Mouse (Mus musculus) limb, embryonic 10.5 days (tissue): ENCODE measurements at regions not wholly inside any gene's neighbourhood (a gene's known extent, or its start where the extent isn't known, plus 50 kb on each side); places are given as distances from the start of the nearest gene placed in this dataset.

ENCODE experiments used
- DNase-seq: peaks from one replicate; pipeline ENCODE4 v3.0.0-alpha.2; 2017; ENCODE audit warnings: low spot score
- H3K27ac ChIP-seq: fragments of 300-500 bp; sonication (generic); 2 replicates; pipeline ENCODE4 v1.5.1; 2016; ENCODE audit warnings: mild to moderate bottlenecking
- H3K27me3 ChIP-seq: fragments of 300-500 bp; sonication (generic); 2 replicates; pipeline ENCODE4 v1.6.1; 2016; ENCODE audit warnings: low read depth, mild to moderate bottlenecking; ENCODE audit not compliant: poor library complexity, severe bottlenecking
- H3K36me3 ChIP-seq: fragments of 300-500 bp; sonication (generic); 2 replicates; pipeline ENCODE4 v1.6.1; 2016; ENCODE audit warnings: mild to moderate bottlenecking, moderate library complexity
- H3K4me1 ChIP-seq: fragments of 300-500 bp; sonication (generic); 2 replicates; pipeline ENCODE4 v1.6.1; 2016
- H3K4me3 ChIP-seq: fragments of 300-500 bp; sonication (generic); 2 replicates; pipeline ENCODE4 v1.5.1; 2016; ENCODE audit warnings: mild to moderate bottlenecking, moderate library complexity
- H3K9me3 ChIP-seq: fragments of 300-500 bp; sonication (generic); replicated peaks from 2 replicates; pipeline ENCODE4 v1.6.1; 2016; ENCODE audit warnings: mild to moderate bottlenecking
- WGBS: fragments of 180-500 bp; shearing (Covaris S2); methylation state at CpG from one replicate; pipeline ENCODE4 v1.1.7; 2016; 5-methylcytosine and 5-hydroxymethylcytosine counted together

DNA sequence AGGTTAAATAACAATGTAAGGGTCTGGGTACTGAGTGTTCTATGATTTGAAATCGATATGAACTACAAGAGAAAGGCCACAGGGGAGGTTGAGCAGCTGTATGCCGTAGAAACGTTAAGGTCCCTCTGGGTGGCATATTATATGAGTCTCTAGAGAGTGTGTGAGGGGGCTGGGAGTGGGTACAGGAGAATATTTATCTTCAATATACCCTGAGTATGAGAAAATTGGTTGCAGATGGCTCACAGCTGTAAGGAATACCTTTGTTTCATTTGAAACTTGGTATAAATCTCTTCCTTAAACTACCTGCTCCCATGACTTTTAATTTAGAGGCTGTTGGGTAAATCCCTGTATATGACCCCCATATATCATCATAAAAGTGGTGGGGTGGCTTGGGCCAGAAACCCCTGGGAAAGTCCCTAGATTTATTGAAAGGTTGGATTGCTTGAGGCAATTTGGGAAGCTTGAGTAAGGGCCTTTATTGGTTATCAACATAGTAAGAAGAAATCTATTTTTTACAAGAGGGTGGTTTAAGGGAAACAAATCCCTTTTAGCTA is 128.7 kb upstream of the Prkg2 start:
- H3K4me1 ChIP-seq = peaks cover 53% of the 10 kb centered on the region
- H3K36me3 ChIP-seq = no peaks in the 10 kb centered on the region
- peak; percentile 43 for DNase-seq
- WGBS = 24% methylated on average over 3 of the region's 3 CpGs
- H3K27ac ChIP-seq = peak overlapping the region; percentile 46; the same call in 1 of the 2 replicates
- no peak overlapping the region for H3K4me3 ChIP-seq
- no peaks in the 10 kb centered on the region for H3K27me3 ChIP-seq
- no peaks in the 10 kb centered on the region for H3K9me3 ChIP-seq

DNA sequence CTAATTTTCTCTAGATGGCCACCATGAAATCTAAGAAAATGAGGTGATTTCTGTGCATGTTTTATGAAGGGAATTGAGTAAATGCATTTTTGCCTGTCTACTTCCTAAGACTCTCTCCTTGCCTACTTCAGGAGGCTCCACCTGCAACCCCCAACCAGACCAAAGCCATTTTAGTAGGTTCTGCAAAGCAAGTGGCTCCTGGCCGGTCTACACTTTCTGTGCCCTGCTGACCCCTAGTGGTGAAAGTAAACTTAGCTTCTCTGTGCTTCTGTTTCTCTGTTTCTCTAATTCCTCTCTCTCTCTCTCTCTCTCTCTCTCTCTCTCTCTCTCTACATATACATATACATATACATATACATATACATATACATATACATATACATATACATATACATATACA is 120.8 kb upstream of the Prkg2 start:
- peaks cover 12% of the 10 kb centered on the region; the same call in 1 of the 2 replicates for H3K27me3 ChIP-seq
- no peaks in the 10 kb centered on the region for H3K9me3 ChIP-seq
- peak; percentile 44 for DNase-seq
- no peaks in the 10 kb centered on the region for H3K36me3 ChIP-seq
- H3K4me3 ChIP-seq = no peak overlapping the region
- WGBS = 4% methylated on average over 1 of the region's 1 CpGs
- 0 out of 2 replicates have a peak, but pooled peaks cover 4% of the 10 kb centered on the region for H3K4me1 ChIP-seq
- no peak overlapping the region for H3K27ac ChIP-seq

DNA sequence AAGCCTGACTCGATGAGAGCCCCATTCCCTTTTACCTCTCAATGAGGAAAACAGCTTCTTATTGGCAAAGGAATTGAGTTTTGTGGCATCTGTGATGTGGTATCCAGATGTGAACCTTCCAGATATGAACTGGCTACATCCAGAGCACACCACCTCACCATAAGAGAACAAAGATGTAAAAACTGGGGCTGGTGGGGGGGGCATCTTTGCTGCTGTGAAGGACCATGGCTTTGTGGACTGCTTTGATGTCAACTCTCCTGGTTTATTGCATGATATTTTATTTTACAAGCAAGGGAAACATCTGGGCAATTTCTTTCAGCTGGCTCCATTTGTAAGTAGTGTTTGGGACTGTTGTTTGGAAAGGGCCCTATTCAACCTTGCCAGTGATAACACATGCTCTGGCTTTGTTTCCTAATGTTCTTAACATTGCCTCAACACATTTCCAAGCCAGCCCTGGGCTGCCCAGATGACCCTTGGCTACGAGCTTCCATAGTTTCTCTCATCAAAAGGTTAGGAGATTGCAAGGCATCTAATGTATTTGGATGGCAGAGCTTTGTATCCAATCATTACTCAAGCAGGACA is 116.2 kb upstream of the Prkg2 start:
- H3K27ac ChIP-seq = no peak overlapping the region
- H3K27me3 ChIP-seq = peaks cover 7% of the 10 kb centered on the region; the same call in 1 of the 2 replicates
- H3K9me3 ChIP-seq = no peaks in the 10 kb centered on the region
- no peaks in the 10 kb centered on the region for H3K36me3 ChIP-seq
- H3K4me3 ChIP-seq = no peak overlapping the region
- WGBS = 74% methylated on average over 2 of the region's 2 CpGs
- H3K4me1 ChIP-seq = no peaks in the 10 kb centered on the region
- DNase-seq = no peak

DNA sequence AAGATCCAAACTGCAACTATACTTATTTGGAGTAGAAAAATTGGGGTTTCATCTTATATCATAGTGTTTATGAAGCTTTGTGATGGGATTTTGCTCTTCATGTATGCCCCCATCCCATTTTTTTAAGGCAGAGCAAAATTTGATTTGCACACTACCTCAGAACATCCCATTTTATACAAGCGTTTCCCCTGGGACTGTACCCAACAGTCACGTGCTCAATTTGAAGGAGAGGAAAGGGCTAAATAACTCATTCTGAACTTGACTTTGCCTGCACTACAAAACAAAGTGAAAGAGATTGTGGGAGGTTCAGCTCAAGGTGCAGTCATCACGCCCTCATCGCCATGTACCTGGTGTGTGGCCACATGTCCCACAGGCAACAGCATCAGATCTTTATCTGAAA is 115.1 kb upstream of the Prkg2 start:
- DNase-seq = no peak
- Histone ChIP-seq H3K4me3 (no peak overlapping the region), H3K27me3 (peaks cover 5% of the 10 kb centered on the region; the same call in 1 of the 2 replicates), H3K9me3 (no peaks in the 10 kb centered on the region), H3K36me3 (no peaks in the 10 kb centered on the region), H3K4me1 (no peaks in the 10 kb centered on the region), H3K27ac (no peak overlapping the region)
- 94% methylated on average over 4 of the region's 4 CpGs for WGBS

DNA sequence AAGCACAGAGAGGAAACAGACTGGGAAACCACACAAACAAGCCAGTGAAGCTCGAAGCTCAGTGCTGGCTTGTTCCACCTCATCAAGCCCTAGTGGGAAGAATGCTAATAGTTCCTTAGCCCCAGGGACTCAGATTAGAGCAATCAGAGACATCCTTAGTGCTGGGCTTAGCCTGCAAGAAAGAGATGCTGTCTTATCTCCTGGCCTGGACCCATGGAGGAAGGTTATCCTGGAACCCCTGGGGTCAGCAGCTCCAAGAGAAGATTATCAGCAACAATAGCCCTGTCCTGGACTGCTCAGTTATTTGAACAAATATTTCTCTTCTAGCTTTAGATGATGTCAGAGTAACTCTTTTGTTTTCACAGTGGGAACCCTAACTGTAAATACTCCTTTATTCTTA is 112.8 kb upstream of the Prkg2 start:
- Histone ChIP-seq H3K27ac (no peak overlapping the region), H3K36me3 (no peaks in the 10 kb centered on the region), H3K27me3 (0 out of 2 replicates have a peak, but pooled peaks cover 3% of the 10 kb centered on the region), H3K4me1 (no peaks in the 10 kb centered on the region), H3K9me3 (no peaks in the 10 kb centered on the region), H3K4me3 (no peak overlapping the region)
- 52% methylated on average over 1 of the region's 1 CpGs for WGBS
- DNase-seq = no peak

DNA sequence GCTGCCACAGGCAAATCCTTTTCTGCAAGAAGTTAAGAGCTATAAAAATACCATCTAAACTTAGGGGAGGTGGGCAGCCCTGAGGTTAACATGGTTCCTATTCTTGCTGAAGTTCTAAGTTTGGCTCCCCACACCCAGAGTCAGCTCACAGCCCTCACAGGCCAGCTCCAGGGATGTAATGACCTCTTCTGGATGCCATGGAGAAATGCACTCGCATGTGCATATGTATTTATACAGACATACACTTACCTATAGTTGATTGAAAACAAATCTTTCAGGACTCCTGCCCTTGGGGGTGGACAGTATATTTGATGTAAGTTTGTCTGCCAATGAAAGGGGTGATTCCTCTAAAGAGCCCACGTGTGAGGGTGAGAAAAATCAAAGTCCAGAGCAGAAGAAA is 95.5 kb upstream of the Prkg2 start:
- Histone ChIP-seq H3K4me1 (no peaks in the 10 kb centered on the region; the same call in 1 of the 2 replicates), H3K9me3 (no peaks in the 10 kb centered on the region), H3K36me3 (no peaks in the 10 kb centered on the region), H3K27ac (no peak overlapping the region), H3K4me3 (no peak overlapping the region), H3K27me3 (no peaks in the 10 kb centered on the region)
- whole genome bisulfite sequencing = 71% methylated on average over 2 of the region's 2 CpGs
- no peak for DNase-seq

DNA sequence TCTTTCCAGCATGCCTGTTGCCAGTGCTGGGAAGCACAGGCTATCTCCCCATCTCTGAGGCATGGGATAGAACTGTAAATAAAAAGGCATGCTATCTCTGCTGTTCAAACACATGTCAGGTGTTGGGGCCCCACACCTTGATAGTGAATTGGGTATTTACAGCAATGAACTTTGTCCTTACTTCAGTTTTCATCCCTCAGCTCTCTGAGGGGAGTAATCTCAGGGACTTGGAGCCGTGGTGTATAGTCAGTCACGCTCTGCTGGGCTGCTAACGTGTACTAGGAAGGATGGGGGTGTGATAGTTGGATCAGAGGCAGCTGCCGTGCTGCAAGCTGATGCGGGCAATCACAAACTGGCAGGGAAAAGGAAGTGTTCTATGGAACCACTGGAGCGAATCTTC is 91.5 kb upstream of the Prkg2 start:
- H3K4me3 ChIP-seq = no peak overlapping the region
- H3K27ac ChIP-seq = no peak overlapping the region
- H3K27me3 ChIP-seq = no peaks in the 10 kb centered on the region
- no peaks in the 10 kb centered on the region for H3K9me3 ChIP-seq
- WGBS = 85% methylated on average over 6 of the region's 6 CpGs
- no peaks in the 10 kb centered on the region; the same call in 1 of the 2 replicates for H3K4me1 ChIP-seq
- H3K36me3 ChIP-seq = no peaks in the 10 kb centered on the region
- no peak for DNase-seq

DNA sequence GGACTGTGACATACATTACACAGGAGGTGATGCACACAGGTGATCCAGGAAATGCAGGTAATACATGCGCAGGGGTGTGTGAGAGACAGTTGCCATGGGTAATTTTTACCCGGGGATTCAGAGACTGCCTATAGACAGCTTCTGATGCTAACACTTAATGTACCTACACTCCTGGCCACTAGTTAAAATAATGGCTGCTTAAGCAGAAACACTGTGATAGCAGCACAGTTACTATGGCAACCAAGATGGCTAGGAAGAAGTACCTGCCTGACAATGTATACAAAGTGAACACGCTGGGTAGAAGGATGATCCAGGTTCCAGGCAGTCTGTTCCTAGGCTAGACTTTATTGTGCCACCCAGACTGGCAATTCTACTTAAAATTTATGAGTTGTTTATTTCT is 88.3 kb upstream of the Prkg2 start:
- H3K4me1 ChIP-seq = no peaks in the 10 kb centered on the region; the same call in 1 of the 2 replicates
- H3K36me3 ChIP-seq = no peaks in the 10 kb centered on the region
- H3K4me3 ChIP-seq = no peak overlapping the region
- no peak for DNase-seq
- H3K27me3 ChIP-seq = no peaks in the 10 kb centered on the region
- no peak overlapping the region for H3K27ac ChIP-seq
- WGBS = 90% methylated on average over 3 of the region's 3 CpGs
- H3K9me3 ChIP-seq = no peaks in the 10 kb centered on the region

DNA sequence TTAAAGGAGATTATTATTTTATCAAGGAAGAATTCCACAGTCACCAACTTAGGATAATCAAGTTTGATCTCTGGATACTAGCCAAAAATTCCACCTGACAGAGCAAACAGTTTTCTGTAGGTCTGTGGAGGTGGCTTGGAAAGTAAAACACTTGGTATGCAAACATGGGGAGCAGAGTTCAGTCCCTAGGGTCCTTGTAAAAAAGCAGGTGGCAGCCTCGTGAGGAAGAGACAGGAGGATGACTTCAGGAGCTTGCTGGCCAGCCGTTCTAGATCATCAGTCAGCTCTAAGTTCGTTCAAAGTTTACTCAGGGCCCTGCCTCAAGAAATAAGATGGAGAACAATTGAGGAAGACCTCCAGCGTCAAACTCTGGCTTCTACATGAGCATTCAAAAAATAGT is 74.6 kb upstream of the Prkg2 start:
- Histone ChIP-seq H3K27ac (no peak overlapping the region), H3K36me3 (no peaks in the 10 kb centered on the region), H3K9me3 (no peaks in the 10 kb centered on the region), H3K4me3 (no peak overlapping the region), H3K27me3 (no peaks in the 10 kb centered on the region), H3K4me1 (no peaks in the 10 kb centered on the region)
- WGBS = 84% methylated on average over 4 of the region's 4 CpGs
- DNase-seq = no peak

DNA sequence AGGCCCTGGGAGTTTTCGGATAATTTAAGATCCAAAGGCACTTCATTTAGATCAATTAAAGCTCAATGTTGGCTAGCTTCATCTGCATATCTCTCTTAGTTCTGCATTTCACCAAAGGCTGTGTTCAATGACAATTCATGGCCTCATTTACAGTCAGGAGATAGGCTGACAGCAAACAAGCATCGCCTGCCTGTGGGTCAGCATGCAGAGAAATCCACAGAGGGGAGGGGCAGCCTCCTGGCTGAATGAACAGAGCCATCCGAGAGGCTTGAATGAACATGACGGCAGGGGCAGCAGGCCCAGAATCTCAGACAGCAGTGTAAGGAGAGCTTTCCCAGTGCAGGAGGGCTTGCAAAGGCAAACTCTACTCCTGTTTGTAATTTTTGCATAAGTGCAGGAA is 74.1 kb upstream of the Prkg2 start:
- H3K36me3 ChIP-seq = no peaks in the 10 kb centered on the region
- H3K9me3 ChIP-seq = no peaks in the 10 kb centered on the region
- 62% methylated on average over 4 of the region's 4 CpGs for WGBS
- H3K27ac ChIP-seq = no peak overlapping the region
- no peak for DNase-seq
- H3K4me3 ChIP-seq = no peak overlapping the region
- no peaks in the 10 kb centered on the region for H3K4me1 ChIP-seq
- no peaks in the 10 kb centered on the region for H3K27me3 ChIP-seq

DNA sequence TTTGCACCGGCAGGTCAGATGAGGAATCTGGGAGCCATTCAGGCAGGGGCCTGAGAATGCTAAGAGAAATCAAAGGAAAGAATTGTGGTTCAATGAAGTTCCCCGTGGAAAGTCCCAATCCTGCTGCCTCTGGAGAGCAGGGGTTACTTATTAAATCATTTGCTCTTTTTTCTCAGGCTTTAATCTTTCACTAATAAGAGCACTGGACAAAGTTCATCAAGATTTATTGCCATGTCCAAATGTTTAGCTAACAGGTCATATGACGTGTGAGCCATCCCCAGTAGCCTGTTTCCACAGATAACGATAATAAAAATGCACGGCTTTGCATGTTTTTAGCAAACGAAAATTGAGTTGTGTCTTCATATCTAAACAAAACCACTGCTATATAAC is 62.6 kb upstream of the Prkg2 start:
- 81% methylated on average over 6 of the region's 6 CpGs for WGBS
- Histone ChIP-seq H3K4me1 (no peaks in the 10 kb centered on the region), H3K36me3 (no peaks in the 10 kb centered on the region), H3K4me3 (no peak overlapping the region), H3K27me3 (no peaks in the 10 kb centered on the region), H3K9me3 (no peaks in the 10 kb centered on the region), H3K27ac (no peak overlapping the region)
- DNase-seq = no peak

DNA sequence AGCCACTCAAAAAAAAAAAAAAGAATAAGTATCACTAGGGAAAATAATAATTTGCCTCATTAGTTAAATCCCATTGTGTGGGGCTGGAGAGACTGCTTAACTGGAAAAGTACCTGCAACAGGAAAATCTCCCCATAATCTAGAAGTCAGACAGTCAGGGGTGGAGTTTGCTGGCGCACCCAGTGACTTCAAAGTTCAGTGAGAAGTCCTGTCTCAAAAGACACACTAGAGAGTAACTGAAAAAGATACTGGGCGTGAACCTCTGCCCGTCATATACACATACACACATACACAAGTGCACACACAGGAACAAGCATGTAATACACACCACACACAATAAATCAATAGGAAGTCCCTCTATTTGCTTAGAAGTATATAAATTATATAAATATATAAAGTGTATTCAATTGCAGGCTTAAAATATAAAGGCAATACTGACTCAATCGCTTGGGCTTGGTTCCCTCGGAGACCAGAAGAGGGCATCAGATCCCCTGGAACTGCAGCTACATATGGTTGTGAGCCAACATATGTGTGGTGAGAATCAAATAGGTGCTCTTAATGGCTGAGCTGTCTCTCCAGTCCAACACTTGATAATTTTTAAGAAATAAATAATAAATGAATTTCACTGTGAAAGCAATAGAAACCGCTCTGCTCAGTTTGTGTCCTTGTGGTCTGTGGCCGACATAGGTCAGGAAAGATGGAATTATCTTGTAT is 62.0 kb upstream of the Prkg2 start:
- WGBS = 95% methylated on average over 7 of the region's 7 CpGs
- H3K27me3 ChIP-seq = no peaks in the 10 kb centered on the region
- no peak overlapping the region for H3K4me3 ChIP-seq
- no peaks in the 10 kb centered on the region for H3K36me3 ChIP-seq
- no peak for DNase-seq
- H3K4me1 ChIP-seq = no peaks in the 10 kb centered on the region
- no peaks in the 10 kb centered on the region for H3K9me3 ChIP-seq
- H3K27ac ChIP-seq = no peak overlapping the region
